Mouse (Mus musculus): ENCODE results near the gene Dapp1. TPM values are rescaled to one million over a fixed set of nuclear protein-coding genes. Genes with fewer than 3 reads are reported as not detected.

The Dapp1 gene
- total and polyA plus RNA-seq, 3 experiments, result 4.0 to 6.9 (median 5.0) TPM

DNA sequence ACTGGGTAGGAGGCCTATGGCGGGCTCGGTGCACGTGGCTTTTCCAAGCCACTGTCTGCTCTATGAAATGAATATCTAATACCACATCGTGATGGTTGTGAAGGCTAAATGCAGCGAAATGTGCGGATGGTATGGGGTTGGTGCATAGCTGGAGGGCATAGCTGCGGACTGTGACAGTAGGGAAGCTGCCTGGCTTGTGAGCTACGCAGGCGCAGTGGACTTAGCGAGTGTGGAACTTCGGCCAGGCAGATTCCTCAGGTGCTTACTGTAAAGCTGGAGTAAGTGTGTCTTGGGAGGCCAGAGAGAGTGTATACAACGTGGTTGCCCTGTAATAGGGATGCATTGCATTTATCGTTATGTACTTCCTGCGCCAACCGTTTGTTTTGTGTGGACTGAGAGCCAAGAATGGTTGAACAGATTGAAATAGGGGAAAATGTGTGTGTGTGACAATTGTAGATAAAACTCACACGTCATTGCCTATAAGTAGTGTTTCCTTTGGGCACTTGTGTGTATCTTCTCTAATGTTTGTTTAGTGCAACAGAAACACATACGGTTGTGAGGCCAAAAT is 5.4 kb downstream of the Dapp1 start:
- 94% methylated on average over 17 of the region's 17 CpGs for WGBS
- Histone ChIP-seq H3K9ac (ENCODE audit: low read depth, low read length) (no peak overlapping the region), H3K27me3 (ENCODE audit: control insufficient read depth, insufficient read depth, low read length) (no peaks in the 10 kb centered on the region), H3K36me3 (ENCODE audit: control insufficient read depth, insufficient read depth, low read length) (no peaks in the 10 kb centered on the region), H3K79me2 (replicated peaks; ENCODE audit: control insufficient read depth, insufficient read depth, low read length) (no peaks in the 10 kb centered on the region), H3K4me3 (no peak overlapping the region), H3K27ac (no peak overlapping the region), H3K4me1 (ENCODE audit: control insufficient read depth, insufficient read depth, low read length) (peaks cover 2% of the 10 kb centered on the region)
- intact Hi-C loops (cut with DNase I), result no loop called here
- TF ChIP-seq CTCF (IDR thresholded peaks at IDR 0.05) (no peak), EP300 (IDR thresholded peaks at IDR 0.05; ENCODE audit: insufficient read depth, low read depth, low read length) (no peak), POLR2A (IDR thresholded peaks at IDR 0.05; ENCODE audit: insufficient read depth, low read depth, low read length) (no peak)
- no peak for DNase-seq

DNA sequence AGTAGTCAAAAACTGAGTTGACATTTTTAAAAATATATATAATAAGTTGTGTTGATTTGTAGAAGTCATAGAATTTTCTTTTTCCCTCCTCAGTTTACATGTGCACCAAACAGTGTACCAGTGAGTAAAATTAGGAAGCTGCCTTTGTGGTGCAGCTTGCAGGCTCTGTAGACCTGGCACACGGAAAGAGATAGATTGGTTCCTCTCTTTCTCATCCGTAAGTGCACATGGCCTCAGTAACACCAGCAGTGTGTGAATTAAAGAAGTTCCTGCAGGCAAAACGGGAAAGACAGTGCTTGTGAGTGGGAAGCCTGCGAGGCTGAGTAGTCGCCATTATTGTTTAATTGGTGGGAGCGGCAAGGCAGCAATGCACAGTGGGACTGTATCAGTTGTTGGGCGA is 5.9 kb downstream of the Dapp1 start:
- Histone ChIP-seq H3K27ac (no peak overlapping the region), H3K27me3 (ENCODE audit: control insufficient read depth, insufficient read depth, low read length) (no peaks in the 10 kb centered on the region), H3K79me2 (replicated peaks; ENCODE audit: control insufficient read depth, insufficient read depth, low read length) (no peaks in the 10 kb centered on the region), H3K36me3 (ENCODE audit: control insufficient read depth, insufficient read depth, low read length) (no peaks in the 10 kb centered on the region), H3K4me1 (ENCODE audit: control insufficient read depth, insufficient read depth, low read length) (peaks cover 2% of the 10 kb centered on the region), H3K9ac (ENCODE audit: low read depth, low read length) (no peak overlapping the region), H3K4me3 (no peak overlapping the region)
- WGBS, result 93% methylated on average over 7 of the region's 7 CpGs
- TF ChIP-seq POLR2A (IDR thresholded peaks at IDR 0.05; ENCODE audit: insufficient read depth, low read depth, low read length) (no peak), CTCF (IDR thresholded peaks at IDR 0.05) (no peak), EP300 (IDR thresholded peaks at IDR 0.05; ENCODE audit: insufficient read depth, low read depth, low read length) (no peak)
- no peak for DNase-seq
- intact Hi-C loops (cut with DNase I), result no loop called here

DNA sequence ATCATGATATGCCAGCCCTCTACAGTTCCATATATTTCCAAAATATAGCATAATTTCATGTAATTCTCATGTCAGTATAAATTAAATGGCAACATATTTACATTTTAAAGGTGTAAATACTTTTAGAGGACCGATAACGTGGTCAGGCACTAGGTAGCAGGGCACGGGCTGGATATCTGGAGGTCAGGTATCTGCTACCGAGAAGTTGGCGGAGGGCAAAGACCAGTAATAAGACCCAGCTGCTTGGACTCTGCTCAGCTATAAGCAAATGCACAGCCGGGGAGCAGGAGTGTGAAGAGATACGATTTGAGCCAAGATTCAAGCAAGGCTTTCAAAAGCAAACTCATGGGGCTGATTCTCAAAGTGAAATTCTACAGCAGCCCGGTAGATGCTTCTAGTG is 7.0 kb downstream of the Dapp1 start:
- DNase-seq, result no peak
- Histone ChIP-seq H3K36me3 (ENCODE audit: control insufficient read depth, insufficient read depth, low read length) (no peaks in the 10 kb centered on the region), H3K9ac (ENCODE audit: low read depth, low read length) (no peak overlapping the region), H3K27me3 (ENCODE audit: control insufficient read depth, insufficient read depth, low read length) (no peaks in the 10 kb centered on the region), H3K4me1 (ENCODE audit: control insufficient read depth, insufficient read depth, low read length) (peaks cover 2% of the 10 kb centered on the region), H3K4me3 (no peak overlapping the region), H3K27ac (no peak overlapping the region), H3K79me2 (replicated peaks; ENCODE audit: control insufficient read depth, insufficient read depth, low read length) (no peaks in the 10 kb centered on the region)
- intact Hi-C loops (cut with DNase I), result no loop called here
- 70% methylated on average over 8 of the region's 8 CpGs for WGBS
- TF ChIP-seq CTCF (IDR thresholded peaks at IDR 0.05) (no peak), POLR2A (IDR thresholded peaks at IDR 0.05; ENCODE audit: insufficient read depth, low read depth, low read length) (no peak), EP300 (IDR thresholded peaks at IDR 0.05; ENCODE audit: insufficient read depth, low read depth, low read length) (no peak)

DNA sequence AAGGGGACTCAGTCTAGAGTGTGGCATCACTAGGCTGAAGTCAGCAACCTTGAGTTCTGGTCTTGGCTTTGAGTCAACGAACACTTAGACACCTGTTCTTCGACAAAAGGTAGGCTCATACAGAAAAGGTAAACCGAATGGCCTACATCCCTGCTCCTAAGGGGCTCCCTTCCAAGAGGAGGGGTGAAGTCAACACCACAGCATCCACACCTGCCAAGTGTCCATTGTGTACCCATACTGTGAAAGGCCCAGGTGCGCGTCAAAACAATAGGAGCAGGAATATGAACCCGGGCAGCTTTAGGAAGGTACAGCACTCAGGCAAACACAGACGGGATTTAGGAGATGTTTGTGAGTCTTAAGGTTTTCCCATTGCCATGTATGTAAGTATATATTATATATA is 8.4 kb downstream of the Dapp1 start:
- Histone ChIP-seq H3K4me3 (no peak overlapping the region), H3K27ac (no peak overlapping the region), H3K9ac (ENCODE audit: low read depth, low read length) (no peak overlapping the region), H3K79me2 (replicated peaks; ENCODE audit: control insufficient read depth, insufficient read depth, low read length) (no peaks in the 10 kb centered on the region), H3K27me3 (ENCODE audit: control insufficient read depth, insufficient read depth, low read length) (no peaks in the 10 kb centered on the region), H3K4me1 (ENCODE audit: control insufficient read depth, insufficient read depth, low read length) (peaks cover 8% of the 10 kb centered on the region), H3K36me3 (ENCODE audit: control insufficient read depth, insufficient read depth, low read length) (no peaks in the 10 kb centered on the region; the same call in 1 of the 2 replicates)
- intact Hi-C loops (cut with DNase I), result no loop called here
- 96% methylated on average over 7 of the region's 7 CpGs for WGBS
- DNase-seq, result no peak
- TF ChIP-seq CTCF (IDR thresholded peaks at IDR 0.05) (no peak), EP300 (IDR thresholded peaks at IDR 0.05; ENCODE audit: insufficient read depth, low read depth, low read length) (no peak), POLR2A (IDR thresholded peaks at IDR 0.05; ENCODE audit: insufficient read depth, low read depth, low read length) (no peak)

DNA sequence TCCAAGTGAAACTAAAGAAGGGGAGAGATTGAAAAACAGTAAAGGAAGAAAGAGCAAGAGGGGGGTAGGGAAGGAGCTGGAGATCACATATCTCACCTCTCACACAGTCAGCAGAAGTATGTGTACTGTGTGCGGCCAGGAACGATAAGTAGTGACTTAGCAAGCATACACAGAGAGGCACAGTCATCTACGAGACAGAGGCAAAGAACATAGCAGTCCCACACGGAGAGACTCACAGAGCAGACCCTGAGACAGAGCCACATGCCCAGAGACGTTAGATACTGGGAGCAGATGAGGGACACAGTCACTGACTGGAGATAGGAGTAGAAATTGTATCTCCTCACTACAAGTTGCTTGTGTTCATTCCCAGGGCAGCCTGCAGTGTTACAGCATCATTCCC is 9.1 kb downstream of the Dapp1 start:
- H3K4me1 ChIP-seq (ENCODE audit: control insufficient read depth, insufficient read depth, low read length), result peaks cover 8% of the 10 kb centered on the region
- intact Hi-C loops (cut with DNase I), result no loop called here
- TF ChIP-seq CTCF (IDR thresholded peaks at IDR 0.05) (no peak), POLR2A (IDR thresholded peaks at IDR 0.05; ENCODE audit: insufficient read depth, low read depth, low read length) (no peak), EP300 (IDR thresholded peaks at IDR 0.05; ENCODE audit: insufficient read depth, low read depth, low read length) (no peak)
- no peak overlapping the region for H3K4me3 ChIP-seq
- no peaks in the 10 kb centered on the region; the same call in 1 of the 2 replicates for H3K36me3 ChIP-seq (ENCODE audit: control insufficient read depth, insufficient read depth, low read length)
- no peaks in the 10 kb centered on the region for H3K27me3 ChIP-seq (ENCODE audit: control insufficient read depth, insufficient read depth, low read length)
- H3K79me2 ChIP-seq (replicated peaks; ENCODE audit: control insufficient read depth, insufficient read depth, low read length), result no peaks in the 10 kb centered on the region
- no peak for DNase-seq
- 62% methylated on average over 5 of the region's 5 CpGs for WGBS
- H3K27ac ChIP-seq, result no peak overlapping the region
- no peak overlapping the region for H3K9ac ChIP-seq (ENCODE audit: low read depth, low read length)

DNA sequence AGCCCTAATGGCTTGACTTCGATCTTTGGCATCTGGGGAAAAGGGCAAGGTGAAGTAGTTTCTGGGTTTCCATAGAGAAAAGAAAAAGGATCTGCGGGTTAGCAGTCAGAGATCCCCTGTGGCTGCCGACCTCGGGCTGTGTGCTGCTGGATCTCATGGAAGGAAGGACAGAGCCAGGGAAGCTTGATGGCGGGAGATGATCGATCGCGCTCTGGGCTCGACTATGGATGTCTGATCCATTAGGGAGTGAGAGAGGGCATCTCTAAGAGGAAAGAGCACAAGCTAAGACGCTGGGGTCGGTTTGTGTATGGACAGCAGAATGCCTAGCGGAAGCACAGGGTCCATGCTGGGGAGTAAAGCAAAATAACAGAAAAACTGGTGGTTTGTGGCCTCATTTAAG is 11.4 kb downstream of the Dapp1 start:
- H3K9ac ChIP-seq (ENCODE audit: low read depth, low read length), result no peak overlapping the region
- no peak overlapping the region for H3K4me3 ChIP-seq
- TF ChIP-seq EP300 (IDR thresholded peaks at IDR 0.05; ENCODE audit: insufficient read depth, low read depth, low read length) (no peak), POLR2A (IDR thresholded peaks at IDR 0.05; ENCODE audit: insufficient read depth, low read depth, low read length) (no peak), CTCF (IDR thresholded peaks at IDR 0.05) (no peak)
- H3K27ac ChIP-seq, result no peak overlapping the region
- H3K27me3 ChIP-seq (ENCODE audit: control insufficient read depth, insufficient read depth, low read length), result no peaks in the 10 kb centered on the region
- no peaks in the 10 kb centered on the region; the same call in 1 of the 2 replicates for H3K36me3 ChIP-seq (ENCODE audit: control insufficient read depth, insufficient read depth, low read length)
- H3K4me1 ChIP-seq (ENCODE audit: control insufficient read depth, insufficient read depth, low read length), result peaks cover 8% of the 10 kb centered on the region
- intact Hi-C loops (cut with DNase I), result no loop called here
- no peaks in the 10 kb centered on the region for H3K79me2 ChIP-seq (replicated peaks; ENCODE audit: control insufficient read depth, insufficient read depth, low read length)
- 69% methylated on average over 12 of the region's 12 CpGs for WGBS
- no peak for DNase-seq
